Mouse (Mus musculus) cerebellum, postnatal 36 days (tissue): Measurements from ENCODE around the gene Gm3182.
"Not testable (repeated sequence)": the region's sequence is repeated elsewhere in the genome, so short reads cannot be mapped to it uniquely, and the experiment has no call there.

Experiments
- DNase-seq, 2 experiments: peaks; one replicate each; pipeline ENCODE4 v3.0.0; 2021 to 2022; ENCODE audit warnings: mixed read lengths in 2 of 2

The Gm3182 gene

DNA sequence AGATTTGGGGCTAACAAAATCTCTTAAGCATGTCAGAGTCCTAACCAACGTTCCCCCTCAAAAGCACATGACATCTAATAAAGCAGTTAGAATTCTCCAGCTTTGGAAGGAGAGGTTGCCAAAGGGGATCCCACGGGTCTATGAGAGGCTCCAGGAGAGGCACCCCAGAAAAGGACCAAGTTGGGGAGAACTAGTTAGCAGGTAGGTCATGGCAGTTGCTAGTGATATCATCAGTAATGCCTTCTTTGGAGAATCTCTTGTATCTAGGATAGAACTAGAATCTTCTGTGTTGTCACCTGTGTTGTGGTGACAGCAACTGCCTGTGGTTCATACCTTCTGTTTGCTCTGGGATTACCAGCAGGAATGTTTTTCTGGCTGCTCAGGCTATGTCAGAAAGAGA lies at the start of gene Gm3182:
Gm3182 (plus strand) TSS at position 301 of the 400 bp plus-strand sequence.
- DNase-seq: not testable (repeated sequence)

DNA sequence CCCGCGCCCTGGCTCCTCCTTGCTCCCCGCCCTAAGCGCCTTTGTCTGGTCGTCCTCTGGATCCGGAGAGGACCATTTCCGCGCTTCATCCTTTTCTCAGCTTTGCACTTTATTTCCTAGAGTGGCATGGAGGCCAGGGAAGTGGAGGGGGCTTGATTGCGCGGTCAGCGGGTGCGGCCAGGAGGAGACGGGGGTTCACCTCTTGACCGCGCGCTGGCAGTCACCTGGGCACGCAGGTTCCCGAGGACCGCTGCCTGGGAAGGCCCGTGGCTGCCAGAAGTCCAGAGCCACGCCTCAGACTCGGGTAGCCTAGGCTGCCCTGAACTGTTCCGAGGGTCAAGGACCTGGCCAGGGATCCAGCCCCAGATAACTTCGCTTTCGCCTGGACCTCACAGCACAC lies 17.9 kb downstream of the Gm3182 start:
- DNase-seq: not testable (repeated sequence)
